Mouse (Mus musculus): ENCODE measurements at regions not wholly inside any gene's neighbourhood (a gene's known extent, or its start where the extent isn't known, plus 50 kb on each side); places are given as distances from the start of the nearest gene placed in this dataset.

GRCm38 (mm10) chr8:109436830-109437567 lies 56.8 kb upstream of the Pmfbp1 start:
- TF ChIP-seq POLR2A (IDR thresholded peaks at IDR 0.05; ENCODE audit: insufficient read length, low read depth), result no peak
- TF ChIP-seq SRF (IDR thresholded peaks at IDR 0.05; ENCODE audit: control insufficient read depth, insufficient read length, low read depth), result no peak
- no peak for TF ChIP-seq CEBPB (IDR thresholded peaks at IDR 0.05; ENCODE audit: insufficient read depth, poor library complexity, severe bottlenecking)
- no peak for TF ChIP-seq REST (IDR thresholded peaks at IDR 0.05; ENCODE audit: insufficient read depth, insufficient read length)
- TF ChIP-seq MYOG (IDR thresholded peaks at IDR 0.05; ENCODE audit: control insufficient read depth in 1 of 3, insufficient read depth in 1 of 3, insufficient read length in 2 of 3, low read depth in 2 of 3), result no peak
- no peak for TF ChIP-seq TCF12 (IDR thresholded peaks at IDR 0.05; ENCODE audit: insufficient read depth, poor library complexity, severe bottlenecking)
- no peak for TF ChIP-seq MYOD1 (IDR thresholded peaks at IDR 0.05; ENCODE audit: control insufficient read depth in 1 of 3, insufficient read length in 2 of 3, low read depth in 2 of 3)
- no peak for TF ChIP-seq TCF3 (IDR thresholded peaks at IDR 0.05; ENCODE audit: insufficient read length, low read depth)
- no peak for TF ChIP-seq E2F4 (IDR thresholded peaks at IDR 0.05; ENCODE audit: insufficient read depth)
- TF ChIP-seq POLR2AphosphoS2 (IDR thresholded peaks at IDR 0.05; ENCODE audit: insufficient read length, low read depth), result no peak
- TF ChIP-seq USF1 (IDR thresholded peaks at IDR 0.05; ENCODE audit: low read depth), result no peak
- Histone ChIP-seq H3K79me2 (ENCODE audit: control insufficient read depth, insufficient read depth) (no peaks in the 10 kb centered on the region), H3K4me3 (no peak overlapping the region), H3K27me3 (ENCODE audit: control insufficient read depth, insufficient read depth, insufficient read length) (no peaks in the 10 kb centered on the region), H3K4me2 (ENCODE audit: low read depth) (no peak overlapping the region), H3ac (ENCODE audit: control insufficient read depth, insufficient read length) (no peak overlapping the region), H3K36me3 (ENCODE audit: control insufficient read depth, insufficient read depth) (no peaks in the 10 kb centered on the region)

- Histone ChIP-seq H3K27me3 (ENCODE audit: control insufficient read depth, insufficient read depth, insufficient read length) (no peaks in the 10 kb centered on the region), H3K36me3 (ENCODE audit: control insufficient read depth, insufficient read depth) (no peaks in the 10 kb centered on the region), H3K4me2 (ENCODE audit: low read depth) (no peak overlapping the region), H3K79me2 (ENCODE audit: control insufficient read depth, insufficient read depth) (no peaks in the 10 kb centered on the region), H3K4me3 (no peak overlapping the region), H3ac (ENCODE audit: control insufficient read depth, insufficient read length) (no peak overlapping the region)
- TF ChIP-seq REST (IDR thresholded peaks at IDR 0.05; ENCODE audit: insufficient read depth, insufficient read length) (no peak), POLR2A (IDR thresholded peaks at IDR 0.05; ENCODE audit: insufficient read length, low read depth) (no peak), TCF3 (IDR thresholded peaks at IDR 0.05; ENCODE audit: insufficient read length, low read depth) (no peak), CEBPB (IDR thresholded peaks at IDR 0.05; ENCODE audit: insufficient read depth, poor library complexity, severe bottlenecking) (no peak), MYOD1 (IDR thresholded peaks at IDR 0.05; ENCODE audit: control insufficient read depth in 1 of 3, insufficient read length in 2 of 3, low read depth in 2 of 3) (no peak), MYOG (IDR thresholded peaks at IDR 0.05; ENCODE audit: control insufficient read depth in 1 of 3, insufficient read depth in 1 of 3, insufficient read length in 2 of 3, low read depth in 2 of 3) (no peak), SRF (IDR thresholded peaks at IDR 0.05; ENCODE audit: control insufficient read depth, insufficient read length, low read depth) (no peak), E2F4 (IDR thresholded peaks at IDR 0.05; ENCODE audit: insufficient read depth) (no peak), TCF12 (IDR thresholded peaks at IDR 0.05; ENCODE audit: insufficient read depth, poor library complexity, severe bottlenecking) (no peak), MAX (IDR thresholded peaks at IDR 0.05; ENCODE audit: low read depth) (no peak), USF1 (IDR thresholded peaks at IDR 0.05; ENCODE audit: low read depth) (no peak), POLR2AphosphoS2 (IDR thresholded peaks at IDR 0.05; ENCODE audit: insufficient read length, low read depth) (no peak)
Measured at GRCm38 (mm10) chr8:109438531-109438930, 55.3 kb upstream of the Pmfbp1 start.
